Mouse (Mus musculus): ENCODE results near the gene Tldc1.

- TF ChIP-seq CTCF (conservative IDR thresholded peaks at IDR 0.05; ENCODE audit: low read length) (no peak), NANOG (IDR thresholded peaks at IDR 0.05; ENCODE audit: borderline replicate concordance, low read length) (no peak)
These were observed 49.5 kb upstream of the Tldc1 start for GRCm38 (mm10) chr8:119827721-119828153.

Data from E14TG2a.4 (cell line).